Mouse (Mus musculus) olfactory bulb, adult 2 months (tissue): ENCODE results near the gene Stk11. TPM values are rescaled to one million over a fixed set of nuclear protein-coding genes. Genes with fewer than 3 reads are reported as not detected.

Experiments
- H3K27ac ChIP-seq: fragments of 200-500 bp; 2 replicates; pipeline ENCODE4 v1.5.1; 2012; ENCODE audit warnings: low read depth, low read length; ENCODE audit not compliant: insufficient read depth
- H3K4me1 ChIP-seq: fragments of 200-500 bp; 2 replicates; pipeline ENCODE4 v1.6.1; 2012; ENCODE audit warnings: low read length; ENCODE audit not compliant: control insufficient read depth, insufficient read depth
- H3K4me3 ChIP-seq: fragments of 200-500 bp; 2 replicates; pipeline ENCODE4 v1.5.1; 2012; ENCODE audit warnings: mild to moderate bottlenecking, low read depth, low read length, moderate library complexity; ENCODE audit not compliant: insufficient read depth
- CTCF ChIP-seq: fragments of 200-500 bp; IDR thresholded peaks from 2 replicates; pipeline ENCODE4 v1.5.1; 2012; ENCODE audit warnings: low read depth, mild to moderate bottlenecking, low read length, moderate library complexity; ENCODE audit not compliant: insufficient read depth
- POLR2A ChIP-seq: fragments of 200-500 bp; IDR thresholded peaks from 2 replicates; pipeline ENCODE4 v1.6.1; 2012; ENCODE audit warnings: mild to moderate bottlenecking, low read depth, low read length, moderate library complexity; ENCODE audit not compliant: insufficient read depth
- WGBS: fragments of 180-500 bp; shearing (Covaris S2); methylation state at CpG from one replicate; pipeline ENCODE4 v1.1.7; 2018; 5-methylcytosine and 5-hydroxymethylcytosine counted together
- polyA plus RNA-seq: library from polyadenylated mRNA; stranded (reverse); fragments of >200 nt; gene quantifications from 2 replicates; pipeline ENCODE4 v1.2.4, GENCODE M21; 2012; ENCODE audit warnings: low replicate concordance; ENCODE audit not compliant: missing spikeins, insufficient read depth, insufficient read length

Gene Stk11
- polyA plus RNA-seq = not detected in 2 replicates

- H3K27ac ChIP-seq = peak within 1 kb of the TSS; percentile 37
- peaks cover 33% of the 10 kb centered on the region for H3K4me1 ChIP-seq
- under 1% methylated on average over 70 of the region's 70 CpGs for WGBS
- peak; percentile 61 for TF ChIP-seq POLR2A
- TF ChIP-seq CTCF = no peak
- H3K4me3 ChIP-seq = peak within 1 kb of the TSS; percentile 74
Measured at GRCm38 (mm10) chr10:80115290-80115943, at the start of gene Stk11. Gene Stk11, plus strand, starts transcription at chr10:80115803.

- WGBS = 80% methylated on average over 6 of the region's 7 CpGs
- Histone ChIP-seq H3K4me1 (peaks cover 13% of the 10 kb centered on the region), H3K27ac (no peak overlapping the region), H3K4me3 (no peak overlapping the region)
- TF ChIP-seq CTCF (no peak), POLR2A (no peak)
Measured at GRCm38 (mm10) chr10:80069251-80069650, 46.4 kb upstream of the Stk11 start.

DNA sequence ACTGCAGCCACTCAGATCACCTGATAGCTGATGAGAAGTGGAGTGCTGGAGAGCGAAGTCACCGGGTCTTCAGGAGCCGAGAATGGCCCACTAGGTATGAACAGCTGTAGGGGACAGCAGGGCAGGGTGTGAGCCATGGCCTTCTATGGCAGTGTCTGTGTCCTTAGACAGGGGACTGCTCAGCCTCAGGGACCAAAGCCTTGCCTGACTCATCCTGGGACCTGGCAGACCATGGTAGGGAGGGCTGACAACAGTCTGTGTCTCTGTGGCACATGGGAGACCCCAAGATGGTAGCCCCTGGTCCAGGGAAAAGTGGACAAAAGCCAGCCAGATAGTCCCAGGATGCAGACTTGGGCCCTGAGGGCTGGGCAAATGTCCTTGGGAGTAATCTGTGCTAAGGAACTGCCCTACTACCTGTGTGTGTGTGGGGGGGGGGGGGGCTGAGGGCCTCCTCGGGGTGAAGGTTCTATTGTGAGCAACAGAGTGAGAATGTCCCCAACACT is 45.6 kb upstream of the Stk11 start:
- WGBS = 89% methylated on average over 4 of the region's 4 CpGs
- no peak overlapping the region for H3K27ac ChIP-seq
- no peak overlapping the region for H3K4me3 ChIP-seq
- TF ChIP-seq POLR2A (no peak), CTCF (no peak)
- H3K4me1 ChIP-seq = peaks cover 17% of the 10 kb centered on the region

DNA sequence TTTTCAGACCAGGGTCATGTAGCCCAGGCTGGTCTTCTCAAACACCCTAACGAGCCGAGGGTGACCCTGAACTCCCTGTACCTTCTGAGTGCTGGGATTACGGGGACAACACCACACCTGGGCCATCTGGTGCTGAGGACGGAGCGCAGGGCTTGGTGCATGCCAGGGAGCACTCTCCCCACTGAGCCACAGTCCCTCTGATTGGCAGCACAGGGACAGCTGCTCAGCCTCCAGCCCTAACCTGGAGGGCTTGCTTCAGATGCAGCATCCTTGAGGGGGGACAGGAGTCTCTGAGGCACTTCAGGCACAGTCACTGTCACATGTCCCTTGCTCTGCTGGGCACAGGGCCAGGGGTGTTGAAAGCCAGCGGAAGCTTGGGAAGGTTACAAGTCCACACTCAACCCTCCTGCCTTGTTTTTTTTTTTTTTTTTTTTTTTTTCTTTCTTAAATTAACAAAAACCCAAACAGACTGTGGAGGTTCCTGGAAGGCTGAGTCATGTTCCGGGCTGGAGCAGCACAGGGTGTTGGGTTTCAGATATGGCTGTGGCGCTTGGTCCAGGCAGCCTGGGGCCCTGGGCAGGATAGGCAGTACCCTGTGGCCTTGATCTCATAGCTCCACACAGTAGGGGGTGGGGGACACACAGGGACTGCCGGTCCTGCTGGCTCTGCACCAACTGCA is 44.6 kb upstream of the Stk11 start:
- peak overlapping the region; percentile 39 for H3K27ac ChIP-seq

GRCm38 (mm10) chr10:80071516-80071900 is 44.1 kb upstream of the Stk11 start:
- H3K4me3 ChIP-seq = no peak overlapping the region
- H3K4me1 ChIP-seq = peaks cover 22% of the 10 kb centered on the region
- H3K27ac ChIP-seq = no peak overlapping the region; the same call in 1 of the 2 replicates
- no peak for TF ChIP-seq POLR2A
- no peak for TF ChIP-seq CTCF
- WGBS = 72% methylated on average over 3 of the region's 3 CpGs

More for the DNA sequence above, 44.6 kb upstream of the Stk11 start:
- Histone ChIP-seq H3K4me3 (no peak overlapping the region), H3K4me1 (peaks cover 22% of the 10 kb centered on the region)
- 51% methylated on average over 9 of the region's 9 CpGs for WGBS
- TF ChIP-seq CTCF = no peak
- no peak for TF ChIP-seq POLR2A

- WGBS = 88% methylated on average over 20 of the region's 20 CpGs
- TF ChIP-seq POLR2A (no peak), CTCF (no peak)
- Histone ChIP-seq H3K4me3 (no peak overlapping the region), H3K4me1 (peaks cover 22% of the 10 kb centered on the region), H3K27ac (no peak overlapping the region)
Measured at GRCm38 (mm10) chr10:80072623-80073489, 42.7 kb upstream of the Stk11 start.

DNA sequence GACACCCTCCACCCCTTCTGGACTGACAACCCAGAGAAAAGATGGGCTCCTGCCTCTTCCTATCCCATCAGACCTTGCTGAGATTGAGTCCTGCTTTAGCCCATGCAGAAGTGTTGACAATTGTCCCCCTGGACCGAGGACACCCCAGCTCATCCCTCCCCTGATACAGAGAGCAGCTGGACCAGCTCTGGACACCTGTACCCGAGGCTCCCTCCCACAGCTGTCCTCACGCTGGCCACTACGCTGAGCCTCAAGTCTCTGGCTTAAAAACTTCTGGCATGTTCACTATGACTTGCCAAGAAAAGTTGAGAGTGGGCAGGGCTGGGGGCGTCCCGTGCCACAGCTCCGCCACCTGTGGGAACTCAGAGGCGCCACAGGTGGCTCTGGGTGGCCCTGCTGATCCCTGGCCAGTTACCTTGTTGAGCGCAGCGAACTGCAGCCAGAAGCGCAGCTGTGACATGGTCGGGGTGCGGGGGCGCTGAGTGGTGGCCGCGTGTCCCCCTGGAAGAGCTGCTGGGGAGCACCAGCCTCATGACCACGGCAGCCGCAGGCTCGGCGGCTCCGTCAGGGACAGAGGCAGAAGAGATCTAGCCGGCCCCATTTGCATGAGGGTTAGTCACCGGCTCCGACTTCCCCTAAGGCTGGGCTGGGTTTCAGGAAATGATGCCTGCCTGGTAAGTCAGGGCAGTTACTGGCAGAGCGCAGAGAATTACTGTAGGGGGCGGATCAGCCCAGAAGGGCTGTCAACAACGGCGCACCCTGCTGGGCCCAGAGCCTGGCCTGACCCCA is 40.6 kb upstream of the Stk11 start:
- H3K27ac ChIP-seq = no peak overlapping the region
- WGBS = 27% methylated on average over 28 of the region's 28 CpGs

DNA sequence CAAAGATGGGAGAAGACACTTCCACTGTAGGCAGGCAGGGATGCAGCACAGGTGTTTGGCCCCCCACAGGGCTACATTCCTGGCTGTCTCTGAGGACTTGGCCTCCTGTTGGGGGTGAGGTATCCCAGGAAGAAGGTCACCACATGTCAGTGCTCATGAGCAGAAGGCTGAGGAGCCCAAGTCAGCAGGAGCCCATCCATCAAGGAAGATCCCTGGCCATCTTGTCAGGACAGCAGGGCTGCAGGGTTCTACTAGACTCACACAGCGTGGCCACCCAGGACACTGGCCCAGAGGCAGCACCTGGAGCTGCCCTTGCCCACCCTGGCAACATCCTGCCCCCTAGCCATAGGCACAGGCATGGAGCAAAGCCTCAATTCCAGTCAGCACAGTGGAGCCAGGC is 39.7 kb upstream of the Stk11 start:
- H3K27ac ChIP-seq = no peak overlapping the region
- 100% methylated on average over 1 of the region's 1 CpGs for WGBS
- no peak for TF ChIP-seq POLR2A
- TF ChIP-seq CTCF = no peak

More for the DNA sequence above, 40.6 kb upstream of the Stk11 start:
- Histone ChIP-seq H3K4me1 (peaks cover 22% of the 10 kb centered on the region), H3K4me3 (peak overlapping the region; percentile 19)
- TF ChIP-seq CTCF = no peak
- TF ChIP-seq POLR2A = no peak

More for the DNA sequence above, 39.7 kb upstream of the Stk11 start:
- Histone ChIP-seq H3K4me1 (peaks cover 18% of the 10 kb centered on the region), H3K4me3 (no peak overlapping the region)
